Comparison of ENCODE assay signal across 9 mouse cellular contexts in the genomic region with DNA sequence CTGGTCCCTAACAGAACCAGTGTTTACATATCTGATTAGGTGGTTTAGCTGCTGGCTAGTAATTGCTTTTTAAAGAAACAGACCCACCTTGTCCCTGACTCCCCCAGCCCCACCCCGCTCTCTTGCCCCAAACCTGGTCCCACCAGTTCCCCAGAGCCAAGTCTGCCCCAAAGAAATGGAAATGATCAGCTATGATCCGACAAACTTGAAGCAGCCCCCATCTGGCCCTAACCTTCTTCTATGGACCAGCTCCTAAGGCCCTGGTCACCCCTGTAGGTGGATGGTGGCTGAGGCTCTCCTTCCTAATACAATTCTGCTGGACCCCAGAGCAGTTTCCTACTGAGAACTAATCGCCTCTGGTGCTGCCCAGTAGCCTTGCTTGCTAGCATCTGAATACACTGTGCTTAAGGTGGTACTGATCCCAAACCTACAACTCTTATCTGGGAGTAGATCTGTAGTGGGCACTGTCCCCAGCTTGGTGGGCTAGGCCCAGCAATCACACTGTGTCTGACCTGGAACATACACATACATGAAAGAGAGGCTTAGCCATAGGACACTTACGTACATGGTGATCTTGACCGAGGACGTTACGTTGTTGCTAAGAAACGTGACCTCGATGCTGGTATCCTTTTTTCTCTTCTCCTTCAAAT. TPM values are rescaled to one million over a fixed set of nuclear protein-coding genes. Genes with fewer than 3 reads are reported as not detected.
DNase-seq lines count a peak whose midpoint lies in the region; ATAC-seq and TF ChIP-seq lines count a peak whose summit lies in the region.
"Had no signal": no experiment of that assay in that cellular context is flagged by ENCODE, and none has a peak within 500 bp of the region (broad histone marks: within the 10 kb centered on the region; RNA-seq: fewer than 3 reads in every experiment).

No protein-coding gene starts in this region.

- WGBS in heart, adult 2 months: 85% methylated on average over 9 of the region's 9 CpGs
- 78% methylated on average over 9 of the region's 9 CpGs for WGBS in forebrain, embryonic 16.5 days
- 74% methylated on average over 9 of the region's 9 CpGs for WGBS in liver, embryonic 14.5 days (ENCODE audit: insufficient replicate concordance)

- no peaks in the 10 kb centered on the region for H3K27me3 ChIP-seq in heart, adult 2 months (ENCODE audit: control insufficient read depth, insufficient read depth, low read length)
- no peaks in the 10 kb centered on the region for H3K27me3 ChIP-seq in CH12.LX (replicated peaks)
- H3K27me3 ChIP-seq in forebrain, embryonic 16.5 days (replicated peaks; ENCODE audit: control insufficient read depth, insufficient read depth, low read length): no peaks in the 10 kb centered on the region
- no peaks in the 10 kb centered on the region for H3K27me3 ChIP-seq in liver, embryonic 14.5 days (ENCODE audit: control insufficient read depth, insufficient read depth, low read length)

- peak; percentile 29; the same call in 1 of the 2 replicates for ATAC-seq in forebrain, embryonic 16.5 days
- ATAC-seq in liver, embryonic 14.5 days (ENCODE audit: insufficient read depth): no peak

- no peak overlapping the region for H3K4me3 ChIP-seq in heart, adult 2 months
- no peak overlapping the region for H3K4me3 ChIP-seq in CH12.LX (replicated peaks in 1 of 3; ENCODE audit: low read depth in 2 of 3, low read length in 2 of 3, poor library complexity in 1 of 3)
- H3K4me3 ChIP-seq in forebrain, embryonic 16.5 days (replicated peaks; ENCODE audit: low read length): peak overlapping the region; percentile 43
- H3K4me3 ChIP-seq in liver, embryonic 14.5 days (ENCODE audit: insufficient read depth in 1 of 2, low read depth in 2 of 2, low read length in 2 of 2): no peak overlapping the region
- H3K4me3 ChIP-seq: myocyte had no signal

- in situ Hi-C loops in CH12.LX (cut with MboI; ENCODE audit: low pct_ligation_motif_present, low pct_unique_long_range_greater_than_20kb, low sequenced_read_pairs): loop anchor here (5.0 kb wide), 1 partner anchor 53 kb away; the partner anchor contains the start of genes Cox17 and Gm21987

- no peaks in the 10 kb centered on the region for H3K9me3 ChIP-seq in CH12.LX (replicated peaks; ENCODE audit: low read length)
- H3K9me3 ChIP-seq in forebrain, embryonic 16.5 days (ENCODE audit: control insufficient read depth, low read length): no peaks in the 10 kb centered on the region
- no peaks in the 10 kb centered on the region for H3K9me3 ChIP-seq in liver, embryonic 14.5 days (ENCODE audit: control insufficient read depth, low read length)

- peak overlapping the region; percentile 75 for H3K27ac ChIP-seq in heart, adult 2 months
- H3K27ac ChIP-seq in CH12.LX (ENCODE audit: insufficient read depth, low read depth): peak overlapping the region; percentile 97
- no peak overlapping the region; the same call in 1 of the 2 replicates for H3K27ac ChIP-seq in forebrain, embryonic 16.5 days (ENCODE audit: low read length)
- H3K27ac ChIP-seq in liver, embryonic 14.5 days: no peak overlapping the region

- no peaks in the 10 kb centered on the region for H3K79me2 ChIP-seq in heart, adult 2 months (replicated peaks; ENCODE audit: control insufficient read depth, insufficient read depth, low read length)
- H3K79me2 ChIP-seq in CH12.LX (replicated peaks; ENCODE audit: control insufficient read depth, extremely low read depth, insufficient read depth, poor library complexity, severe bottlenecking): peaks cover 7% of the 10 kb centered on the region; the same call in 1 of the 2 replicates

- dilution Hi-C loops in CH12.LX (cut with MboI; ENCODE audit: extremely low pct_ligation_motif_present, extremely low pct_unique_long_range_greater_than_20kb, low sequenced_read_pairs): no loop called here

- DNase-seq in heart, adult 2 months: no peak
- no peak for DNase-seq in heart, postnatal 14 days
- no peak for DNase-seq in CH12.LX (ENCODE audit: extremely low read depth)
- no peak for DNase-seq in liver, embryonic 14.5 days (ENCODE audit: low read depth in 3 of 3, low spot score in 3 of 3)
- DNase-seq in spleen, postnatal 14 days (ENCODE audit: low spot score in 2 of 2): no peak
- no peak for DNase-seq in lung, postnatal 4 days
- DNase-seq in testis, postnatal 14 days (ENCODE audit: low spot score): no peak

- no peaks in the 10 kb centered on the region for H3K36me3 ChIP-seq in heart, adult 2 months (ENCODE audit: control insufficient read depth, insufficient read depth, low read length)
- peaks cover 0 to 7% of the 10 kb centered on the region in 2 experiments for H3K36me3 ChIP-seq in CH12.LX (replicated peaks in 1 of 2; ENCODE audit: control insufficient read depth in 1 of 2, insufficient read depth in 1 of 2, low read length in 1 of 2)
- H3K36me3 ChIP-seq in forebrain, embryonic 16.5 days (ENCODE audit: control insufficient read depth, insufficient read depth): no peaks in the 10 kb centered on the region
- no peaks in the 10 kb centered on the region for H3K36me3 ChIP-seq in liver, embryonic 14.5 days (replicated peaks; ENCODE audit: control insufficient read depth, insufficient read depth, low read depth)

- peaks cover 1% of the 10 kb centered on the region; the same call in 1 of the 2 replicates for H3K4me1 ChIP-seq in heart, adult 2 months (ENCODE audit: control insufficient read depth, insufficient read depth, low read length)
- H3K4me1 ChIP-seq in CH12.LX (ENCODE audit: control insufficient read depth in 1 of 2, insufficient read depth in 2 of 2): peaks cover 47 to 92% of the 10 kb centered on the region in 2 experiments
- peaks cover 14% of the 10 kb centered on the region for H3K4me1 ChIP-seq in forebrain, embryonic 16.5 days (replicated peaks; ENCODE audit: control insufficient read depth, insufficient read depth, low read length)
- H3K4me1 ChIP-seq in liver, embryonic 14.5 days (replicated peaks; ENCODE audit: control insufficient read depth in 2 of 2, insufficient read depth in 2 of 2, low read length in 1 of 2): peaks cover 0 to 26% of the 10 kb centered on the region in 2 experiments; a peak in 2 of 4 replicates

- no peak for TF ChIP-seq EP300 in heart, adult 2 months (IDR thresholded peaks at IDR 0.05; ENCODE audit: insufficient read depth, low read depth, low read length)
- TF ChIP-seq EP300 in CH12.LX (IDR thresholded peaks at IDR 0.05; ENCODE audit: low read length): no peak
- no peak for TF ChIP-seq EP300 in liver, embryonic 14.5 days (IDR thresholded peaks at IDR 0.05; ENCODE audit: low read depth)

- H3K9ac ChIP-seq in heart, adult 2 months (ENCODE audit: low read depth, low read length): no peak overlapping the region
- peak overlapping the region; percentile 75 for H3K9ac ChIP-seq in CH12.LX (ENCODE audit: insufficient read depth, low read depth)
- H3K9ac ChIP-seq in forebrain, embryonic 16.5 days (replicated peaks; ENCODE audit: low read depth, low read length): peak overlapping the region; percentile 49
- no peak overlapping the region for H3K9ac ChIP-seq in liver, embryonic 14.5 days (replicated peaks)

- TF ChIP-seq POLR2A in heart, adult 2 months (IDR thresholded peaks at IDR 0.05; ENCODE audit: insufficient read depth, low read depth, low read length): no peak
- no peak for TF ChIP-seq POLR2A in CH12.LX (IDR thresholded peaks at IDR 0.05; ENCODE audit: low read depth, low read length)

- intact Hi-C loops in heart, adult 2 months (cut with DNase I): no loop called here
- intact Hi-C loops in heart, postnatal 14 days (cut with DNase I): no loop called here

- H3K4me2 ChIP-seq in CH12.LX (ENCODE audit: insufficient read depth, low read depth, poor library complexity, severe bottlenecking): peak overlapping the region; percentile 75
- peak overlapping the region; percentile 60 for H3K4me2 ChIP-seq in forebrain, embryonic 16.5 days (ENCODE audit: low read length)
- H3K4me2 ChIP-seq in liver, embryonic 14.5 days (ENCODE audit: low read depth): peak overlapping the region; percentile 48

- TF ChIP-seq CTCF in heart, adult 2 months (IDR thresholded peaks at IDR 0.05): no peak
- no peak for TF ChIP-seq CTCF in CH12.LX (conservative IDR thresholded peaks at IDR 0.05 in 1 of 2, IDR thresholded peaks at IDR 0.05 in 1 of 2; ENCODE audit: low read depth in 2 of 2, low read length in 2 of 2)
- no peak for TF ChIP-seq CTCF in liver, embryonic 14.5 days (IDR thresholded peaks at IDR 0.05; ENCODE audit: low read depth)

- TF ChIP-seq RAD21 in CH12.LX (IDR thresholded peaks at IDR 0.05; ENCODE audit: low read depth, low read length): no peak

RNA-seq across cellular contexts. Expression of gene Pla1a, which starts 32.5 kb away (rescaled TPM):
- 1 to 10 TPM; 6.8 to 8.8 TPM for total RNA-seq in heart, adult 2 months (2021)
- 9.6 and 13.6 TPM in 2 replicates for polyA plus RNA-seq in heart, adult 2 months (2012; rRNA removed)
- 10 to 100 TPM; 10.4 to 13.6 TPM for total RNA-seq in heart, postnatal 14 days (2021)
- total RNA-seq in CH12.LX (2012; rRNA removed): 20.6 and 27.9 TPM in 2 replicates
- 12.3 and 14.3 TPM in 2 replicates for total RNA-seq in CH12.LX (2014; rRNA removed)
- 9.3 and 11.0 TPM in 2 replicates for polyA plus RNA-seq in CH12.LX (2012; ENCODE audit: insufficient read length, low read depth)
- polyA plus RNA-seq in forebrain, embryonic 16.5 days (2015; fragmentation: Nextera tagmentation; extraction: Ambion mirVana): 0.36 and 0.38 TPM in 2 replicates
- 13.8 and 15.0 TPM in 2 replicates for polyA plus RNA-seq in liver, embryonic 14.5 days (2012; rRNA removed)
- 15.5 and 18.9 TPM in 2 replicates for polyA plus RNA-seq in liver, embryonic 14.5 days (2014; fragmentation: Nextera tagmentation; extraction: Ambion mirVana)

RNA-seq across cellular contexts. Expression of gene Popdc2, which starts 38.4 kb away (rescaled TPM):
- total RNA-seq in heart, adult 2 months (2021): 100 to 1,000 TPM; 462 to 476 TPM
- polyA plus RNA-seq in heart, adult 2 months (2012; rRNA removed): 695 and 745 TPM in 2 replicates
- total RNA-seq in heart, postnatal 14 days (2021): 100 to 1,000 TPM; 542 to 580 TPM
- total RNA-seq in CH12.LX (2012; rRNA removed): 1.0 and 3.6 TPM in 2 replicates
- total RNA-seq in CH12.LX (2014; rRNA removed): 0.17 and 0.30 TPM in 2 replicates
- polyA plus RNA-seq in CH12.LX (2012; ENCODE audit: insufficient read length, low read depth): 0.35 and 1.1 TPM in 2 replicates
- 0.31 and 0.51 TPM in 2 replicates for polyA plus RNA-seq in forebrain, embryonic 16.5 days (2015; fragmentation: Nextera tagmentation; extraction: Ambion mirVana)
- 23.2 and 28.6 TPM in 2 replicates for polyA plus RNA-seq in liver, embryonic 14.5 days (2012; rRNA removed)
- polyA plus RNA-seq in liver, embryonic 14.5 days (2014; fragmentation: Nextera tagmentation; extraction: Ambion mirVana): 23.4 and 24.5 TPM in 2 replicates

RNA-seq across cellular contexts. Expression of gene Adprh, which starts 52.1 kb away (rescaled TPM):
- total RNA-seq in heart, adult 2 months (2021): 10 to 100 TPM; 23.4 to 25.2 TPM
- 21.0 and 27.9 TPM in 2 replicates for polyA plus RNA-seq in heart, adult 2 months (2012; rRNA removed)
- total RNA-seq in heart, postnatal 14 days (2021): 10 to 100 TPM; 26.6 to 27.7 TPM
- total RNA-seq in CH12.LX (2012; rRNA removed) (47.3 and 67.7 TPM in 2 replicates), CH12.LX (2014; rRNA removed) (44.9 and 45.3 TPM in 2 replicates)
- polyA plus RNA-seq in CH12.LX (2012; ENCODE audit: insufficient read length, low read depth): 82.9 and 93.2 TPM in 2 replicates
- polyA plus RNA-seq in forebrain, embryonic 16.5 days (2015; fragmentation: Nextera tagmentation; extraction: Ambion mirVana): 136 and 140 TPM in 2 replicates
- polyA plus RNA-seq in liver, embryonic 14.5 days (2012; rRNA removed): 12.4 and 15.2 TPM in 2 replicates
- 23.7 and 29.9 TPM in 2 replicates for polyA plus RNA-seq in liver, embryonic 14.5 days (2014; fragmentation: Nextera tagmentation; extraction: Ambion mirVana)

RNA-seq across cellular contexts. Expression of gene Gm21987, which starts 53.6 kb away (rescaled TPM):
- total RNA-seq in heart, adult 2 months (2021): not detected
- polyA plus RNA-seq in heart, adult 2 months (2012; rRNA removed): not detected in 2 replicates
- 1 to 10 TPM in 1 of 2 experiments, not detected in 1; 1.2 TPM for total RNA-seq in heart, postnatal 14 days (2021)
- total RNA-seq in CH12.LX (2012; rRNA removed): 0.42 TPM in 1 of 2 replicates, not detected in the other
- total RNA-seq in CH12.LX (2014; rRNA removed): not detected in 2 replicates
- polyA plus RNA-seq in CH12.LX (2012; ENCODE audit: insufficient read length, low read depth): 0.87 TPM in 1 of 2 replicates, not detected in the other
- not detected in 2 replicates for polyA plus RNA-seq in forebrain, embryonic 16.5 days (2015; fragmentation: Nextera tagmentation; extraction: Ambion mirVana)
- polyA plus RNA-seq in liver, embryonic 14.5 days (2012; rRNA removed): not detected in 2 replicates
- polyA plus RNA-seq in liver, embryonic 14.5 days (2014; fragmentation: Nextera tagmentation; extraction: Ambion mirVana): not detected in 2 replicates

RNA-seq across cellular contexts. Expression of gene Cox17, which starts 53.6 kb away (rescaled TPM):
- total RNA-seq in heart, adult 2 months (2021): 100 to 1,000 TPM; 295 to 358 TPM
- 190 and 221 TPM in 2 replicates for polyA plus RNA-seq in heart, adult 2 months (2012; rRNA removed)
- total RNA-seq in heart, postnatal 14 days (2021): 100 to 1,000 TPM; 227 to 256 TPM
- total RNA-seq in CH12.LX (2012; rRNA removed) (643 and 706 TPM in 2 replicates), CH12.LX (2014; rRNA removed) (410 and 438 TPM in 2 replicates)
- polyA plus RNA-seq in CH12.LX (2012; ENCODE audit: insufficient read length, low read depth): 533 and 622 TPM in 2 replicates
- polyA plus RNA-seq in forebrain, embryonic 16.5 days (2015; fragmentation: Nextera tagmentation; extraction: Ambion mirVana): 85.4 and 88.6 TPM in 2 replicates
- polyA plus RNA-seq in liver, embryonic 14.5 days (2012; rRNA removed): 124 and 227 TPM in 2 replicates
- polyA plus RNA-seq in liver, embryonic 14.5 days (2014; fragmentation: Nextera tagmentation; extraction: Ambion mirVana): 351 and 369 TPM in 2 replicates

Comparison
In these comparisons a context has a peak if more than half of its experiments do, and no peak if none do; other contexts are left out.
1. H3K27ac ChIP-seq: peak in heart, adult 2 months (single experiment) and CH12.LX (single experiment); none in forebrain, embryonic 16.5 days (single experiment) and liver, embryonic 14.5 days (single experiment).
2. H3K9ac ChIP-seq: peak in CH12.LX (single experiment) and forebrain, embryonic 16.5 days (single experiment); none in heart, adult 2 months (single experiment) and liver, embryonic 14.5 days (single experiment).
3. RNA of gene Popdc2, which starts 38.4 kb away (polyA plus RNA-seq): 695 to 745 TPM in heart, adult 2 months; 23.2 to 28.6 TPM in liver, embryonic 14.5 days, 0.35 to 1.1 TPM in CH12.LX and 0.31 to 0.51 TPM in forebrain, embryonic 16.5 days; every median in the first group is over 10 times any median in the second.
4. Peak in every context shown above with its lines, with median percentiles within 50 percentile points of each other: H3K4me2 ChIP-seq.